Mouse (Mus musculus): ENCODE measurements at regions not wholly inside any gene's neighbourhood (a gene's known extent, or its start where the extent isn't known, plus 50 kb on each side); places are given as distances from the start of the nearest gene placed in this dataset.

DNA sequence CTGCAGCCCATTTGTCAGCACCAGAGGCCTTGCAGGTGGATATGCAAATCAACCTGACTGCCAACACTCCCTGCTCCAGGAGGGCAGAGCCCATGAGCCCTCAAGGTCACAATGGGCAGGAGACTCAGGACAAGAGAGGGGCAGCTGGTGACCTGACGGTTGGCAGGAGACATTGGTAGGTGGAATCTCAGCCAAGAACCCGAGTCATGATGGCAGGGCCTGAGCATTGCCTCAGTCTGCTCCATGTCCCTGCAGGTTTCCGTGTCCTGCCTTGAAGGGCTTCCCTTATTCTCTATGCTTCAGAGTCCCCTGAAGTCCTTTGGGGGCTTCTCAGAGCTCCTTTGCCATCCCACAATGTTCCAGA, 51.7 kb upstream of the Sulf2 start:
- no peak overlapping the region for H3K4me3 ChIP-seq (ENCODE audit: low read depth, low read length)
- no peak overlapping the region for H3K9ac ChIP-seq (ENCODE audit: low read depth, low read length)
- H3K36me3 ChIP-seq (ENCODE audit: control insufficient read depth, insufficient read depth, low read length) = no peaks in the 10 kb centered on the region
- 72% methylated on average over 3 of the region's 3 CpGs for WGBS
- no peak for ATAC-seq
- no peaks in the 10 kb centered on the region; the same call in 1 of the 2 replicates for H3K27me3 ChIP-seq (ENCODE audit: control insufficient read depth, insufficient read depth, low read depth, low read length)
- no peaks in the 10 kb centered on the region for H3K4me1 ChIP-seq (ENCODE audit: control insufficient read depth, insufficient read depth, low read length)
- no peak overlapping the region for H3K27ac ChIP-seq (ENCODE audit: low read length)
- no peaks in the 10 kb centered on the region for H3K9me3 ChIP-seq (replicated peaks; ENCODE audit: control insufficient read depth, low read length, poor library complexity, severe bottlenecking)
- no peak overlapping the region for H3K4me2 ChIP-seq (ENCODE audit: low read length)

DNA sequence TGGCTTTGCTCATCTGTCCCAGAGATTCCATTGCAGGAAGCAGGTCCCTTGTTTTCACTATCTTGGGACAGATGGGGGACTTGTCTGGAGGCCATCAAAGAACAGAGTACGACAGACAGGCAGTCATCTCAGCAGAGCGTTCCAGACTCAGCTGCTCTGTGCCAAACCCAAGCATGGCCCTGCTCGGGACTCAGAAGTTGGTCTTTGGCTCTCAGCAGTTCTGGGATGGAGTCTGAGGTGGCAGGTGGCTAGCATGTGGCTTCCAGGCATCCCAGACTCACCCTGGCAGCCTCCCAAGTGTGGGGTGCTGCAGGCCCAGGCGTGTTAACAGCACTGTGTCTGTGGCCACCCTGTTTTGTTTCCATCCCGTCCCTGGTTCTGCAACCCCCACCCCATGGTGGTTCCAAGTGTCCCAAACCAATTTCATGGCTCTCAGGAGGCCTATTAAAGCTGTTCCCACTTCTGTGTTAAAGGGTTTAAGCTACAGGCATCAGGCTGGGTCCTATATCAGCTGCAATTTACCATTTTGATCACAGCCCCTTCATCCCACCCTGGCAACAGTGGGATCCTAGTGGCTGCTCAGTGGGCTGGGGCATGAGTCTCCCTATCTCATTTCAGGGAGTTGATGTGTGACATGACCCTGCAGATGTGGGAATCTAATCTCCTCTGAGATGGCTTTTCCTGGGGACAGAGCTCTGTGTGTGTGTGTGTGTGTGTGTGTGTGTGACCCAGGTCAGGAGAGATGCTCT, 51.1 kb upstream of the Sulf2 start:
- Histone ChIP-seq H3K4me1 (ENCODE audit: control insufficient read depth, insufficient read depth, low read length) (no peaks in the 10 kb centered on the region), H3K4me3 (ENCODE audit: low read depth, low read length) (no peak overlapping the region), H3K27ac (ENCODE audit: low read length) (no peak overlapping the region), H3K4me2 (ENCODE audit: low read length) (no peak overlapping the region), H3K36me3 (ENCODE audit: control insufficient read depth, insufficient read depth, low read length) (no peaks in the 10 kb centered on the region), H3K27me3 (ENCODE audit: control insufficient read depth, insufficient read depth, low read depth, low read length) (no peaks in the 10 kb centered on the region; the same call in 1 of the 2 replicates), H3K9me3 (replicated peaks; ENCODE audit: control insufficient read depth, low read length, poor library complexity, severe bottlenecking) (no peaks in the 10 kb centered on the region), H3K9ac (ENCODE audit: low read depth, low read length) (no peak overlapping the region)
- WGBS = 48% methylated on average over 5 of the region's 5 CpGs
- ATAC-seq = no peak

All from midbrain, embryonic 16.5 days (tissue).